Mouse (Mus musculus): ENCODE data around the gene Plcl1.

DNA sequence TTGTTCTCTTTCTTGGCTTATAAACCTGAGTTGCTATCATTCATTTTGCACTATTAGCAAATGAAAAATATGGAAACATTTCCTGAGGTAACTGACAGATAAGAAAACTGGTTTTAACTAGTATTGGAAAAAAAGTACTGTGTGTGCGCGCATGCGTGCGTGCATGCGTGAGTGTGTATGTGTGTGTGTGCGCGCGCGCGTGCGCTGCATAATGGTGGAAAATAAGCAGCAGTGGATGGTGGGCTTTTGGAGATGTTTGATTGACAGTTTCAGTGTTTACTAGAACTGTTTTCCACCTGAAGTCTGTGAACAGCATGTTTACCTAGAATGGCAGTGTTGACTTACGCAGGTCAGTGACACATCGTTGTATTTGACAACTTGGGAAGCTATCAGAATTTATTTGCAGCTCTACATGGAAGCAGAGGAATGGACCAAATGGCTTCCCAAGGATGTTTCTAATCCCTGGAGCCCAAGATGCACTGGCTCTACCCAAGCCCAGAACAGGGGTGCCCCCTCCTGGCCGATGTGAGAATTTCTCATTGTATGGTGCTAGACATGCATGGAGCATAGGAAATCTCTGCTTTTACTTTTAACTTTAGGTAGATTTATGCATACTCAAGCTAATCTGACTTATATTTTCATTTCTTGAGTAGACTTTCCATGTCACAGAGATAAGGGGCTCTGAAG, 330.5 kb downstream of the Plcl1 start:
- peak; percentile 78; the same call in 1 of the 2 replicates for TF ChIP-seq CTCF (IDR thresholded peaks at IDR 0.05; ENCODE audit: extremely low read depth, insufficient read length, insufficient replicate concordance, low read depth, low read length)
- no peak for TF ChIP-seq POLR2A (IDR thresholded peaks at IDR 0.05; ENCODE audit: low read depth, low read length)

Data from small intestine, adult 2 months (tissue).